Mouse (Mus musculus): ENCODE data around the gene Mdm1. TPM values are rescaled to one million over a fixed set of nuclear protein-coding genes. Genes with fewer than 3 reads are reported as not detected.
"Not testable (repeated sequence)": the region's sequence is repeated elsewhere in the genome, so short reads cannot be mapped to it uniquely, and the experiment has no call there.

The Mdm1 gene
- polyA plus RNA-seq, 1 experiment from 2014 or later, result 56.7 TPM

DNA sequence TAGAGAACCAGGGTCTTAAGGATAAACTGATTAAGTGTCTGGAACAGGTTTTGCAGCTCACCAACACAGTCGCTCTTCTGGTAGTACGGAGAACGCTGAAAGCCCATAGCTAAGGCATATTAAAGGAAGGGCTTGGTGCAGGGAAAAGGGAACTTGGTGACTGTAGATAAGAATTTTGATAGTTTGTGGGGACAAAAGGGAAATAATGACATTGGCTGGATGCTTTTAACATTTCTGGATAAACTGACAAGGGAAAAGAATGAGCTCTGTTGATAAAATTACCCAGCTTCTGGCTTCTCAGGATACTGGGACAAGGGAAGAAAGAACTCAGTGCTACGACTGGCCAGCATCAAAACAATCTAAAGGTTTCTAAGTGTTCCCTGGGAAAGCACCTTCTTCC, 33.9 kb downstream of the Mdm1 start:
- H3K4me3 ChIP-seq; DNase-seq (ENCODE audit: low spot score); H3K27ac ChIP-seq (replicated peaks); H3K36me3 ChIP-seq (replicated peaks); H3K4me1 ChIP-seq; H3K27me3 ChIP-seq (replicated peaks; ENCODE audit: low read depth, poor library complexity, severe bottlenecking); H3K9me3 ChIP-seq: not testable (repeated sequence)
- 88% methylated on average over 4 of the region's 4 CpGs for WGBS

- no peak for DNase-seq (ENCODE audit: low spot score)
- H3K27ac ChIP-seq (replicated peaks), result no peak overlapping the region
- 88% methylated on average over 10 of the region's 10 CpGs for WGBS
- no peaks in the 10 kb centered on the region for H3K27me3 ChIP-seq (replicated peaks; ENCODE audit: low read depth, poor library complexity, severe bottlenecking)
- no peaks in the 10 kb centered on the region for H3K36me3 ChIP-seq (replicated peaks)
- H3K4me3 ChIP-seq, result no peak overlapping the region
- H3K4me1 ChIP-seq, result no peaks in the 10 kb centered on the region
- no peaks in the 10 kb centered on the region for H3K9me3 ChIP-seq
These were observed 37.1 kb downstream of the Mdm1 start for GRCm38 (mm10) chr10:118178735-118179151.

DNA sequence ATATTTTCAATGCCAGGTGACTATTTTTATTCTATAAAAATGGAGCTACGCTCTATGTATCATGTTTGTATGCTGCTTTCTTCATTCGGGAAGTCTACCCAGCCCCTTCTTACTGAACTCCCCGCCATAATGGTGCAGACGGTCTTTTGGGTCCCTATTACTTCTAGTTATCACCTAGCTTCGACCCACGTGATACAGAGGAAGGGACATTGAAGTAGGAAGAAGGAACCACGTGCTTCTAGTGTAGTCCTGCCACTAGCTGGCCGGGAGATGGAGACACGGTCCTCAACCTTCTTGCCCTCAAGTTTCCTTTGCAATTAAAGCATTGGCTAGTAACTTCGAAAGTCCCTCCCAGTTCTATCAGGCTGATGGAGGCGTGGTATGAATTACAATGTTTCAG, 37.7 kb downstream of the Mdm1 start:
- Histone ChIP-seq H3K27ac (replicated peaks) (no peak overlapping the region), H3K4me3 (no peak overlapping the region), H3K36me3 (replicated peaks) (no peaks in the 10 kb centered on the region), H3K4me1 (no peaks in the 10 kb centered on the region), H3K9me3 (no peaks in the 10 kb centered on the region), H3K27me3 (replicated peaks; ENCODE audit: low read depth, poor library complexity, severe bottlenecking) (no peaks in the 10 kb centered on the region)
- DNase-seq (ENCODE audit: low spot score), result no peak
- WGBS, result 90% methylated on average over 11 of the region's 11 CpGs

- not testable (repeated sequence) for H3K36me3 ChIP-seq (replicated peaks); DNase-seq (ENCODE audit: low spot score); H3K9me3 ChIP-seq; H3K27me3 ChIP-seq (replicated peaks; ENCODE audit: low read depth, poor library complexity, severe bottlenecking); H3K4me3 ChIP-seq; H3K4me1 ChIP-seq; H3K27ac ChIP-seq (replicated peaks)
- 31% methylated on average over 3 of the region's 3 CpGs for WGBS
These were observed 53.5 kb downstream of the Mdm1 start for GRCm38 (mm10) chr10:118195150-118195549.

DNA sequence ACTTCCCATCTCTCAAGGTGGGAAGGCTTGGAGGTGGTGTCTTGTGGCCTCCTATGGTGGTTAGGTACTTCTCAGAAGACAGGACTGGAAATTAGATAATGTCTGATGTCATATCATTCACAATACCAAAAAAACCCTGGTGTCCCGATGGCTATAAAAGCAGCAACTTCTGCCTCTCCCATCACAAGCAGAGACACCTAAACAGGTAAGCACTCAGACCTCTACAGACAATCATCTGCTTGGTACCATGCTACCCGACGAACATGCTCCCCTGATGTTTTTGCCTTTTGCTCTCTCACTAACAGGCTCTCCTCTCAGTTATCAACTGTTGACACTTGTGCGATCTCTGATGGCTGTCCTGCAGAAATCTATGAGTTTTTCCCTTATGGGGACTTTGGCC, 63.0 kb downstream of the Mdm1 start, which contains the start of gene Il22:
Gene Il22, plus strand, starts transcription at position 301 of the 400 bp plus-strand sequence.
- Histone ChIP-seq H3K27me3 (replicated peaks; ENCODE audit: low read depth, poor library complexity, severe bottlenecking) (no peaks in the 10 kb centered on the region), H3K4me1 (no peaks in the 10 kb centered on the region), H3K27ac (replicated peaks) (no peak within 1 kb of the TSS), H3K36me3 (replicated peaks) (no peaks in the 10 kb centered on the region), H3K9me3 (no peaks in the 10 kb centered on the region), H3K4me3 (no peak within 1 kb of the TSS)
- 91% methylated on average over 4 of the region's 4 CpGs for WGBS
- DNase-seq (ENCODE audit: low spot score), result no peak

DNA sequence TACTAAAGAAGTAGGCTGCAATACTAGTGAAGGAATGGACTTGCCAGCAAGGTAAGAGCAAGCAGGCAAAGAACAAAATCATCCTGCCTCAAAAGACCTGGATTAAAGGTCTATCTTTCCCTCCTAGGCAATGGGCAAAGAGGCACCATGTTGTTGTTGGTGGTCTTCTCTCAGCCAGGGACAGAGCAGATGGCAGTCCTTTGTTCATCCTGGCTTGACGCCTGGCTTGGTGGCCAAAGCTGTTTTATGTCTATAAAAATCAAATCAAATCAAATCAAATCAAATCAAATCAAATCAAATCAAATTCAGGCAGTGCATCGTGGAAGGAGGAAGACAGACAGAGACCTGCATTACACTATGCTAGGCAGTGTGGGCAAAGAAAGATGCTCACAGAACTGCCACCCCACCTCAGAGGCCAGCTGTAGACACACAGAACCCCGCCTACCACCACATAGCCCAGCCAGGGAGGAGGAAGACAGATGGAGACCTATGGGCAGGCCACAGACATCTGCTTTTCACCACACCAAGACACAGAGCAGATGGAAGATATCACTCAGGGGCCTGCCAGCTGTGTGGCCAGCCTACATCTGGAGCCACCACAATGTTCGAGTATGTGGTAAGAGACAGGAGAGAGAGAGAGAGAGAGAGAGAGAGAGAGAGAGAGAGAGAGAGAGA, 74.2 kb downstream of the Mdm1 start:
- WGBS, result 80% methylated on average over 3 of the region's 4 CpGs
- not testable (repeated sequence) for H3K36me3 ChIP-seq (replicated peaks)

More for the DNA sequence above, 74.2 kb downstream of the Mdm1 start:
- H3K4me3 ChIP-seq; H3K27ac ChIP-seq (replicated peaks); DNase-seq (ENCODE audit: low spot score); H3K27me3 ChIP-seq (replicated peaks; ENCODE audit: low read depth, poor library complexity, severe bottlenecking); H3K9me3 ChIP-seq; H3K4me1 ChIP-seq: not testable (repeated sequence)

Other genes starting within 250 kb of the Mdm1 start
- not detected in 2 replicates for gene Il22, start 63.1 kb downstream of the Mdm1 start, polyA plus RNA-seq (2016; fragmentation: Nextera tagmentation; extraction: Ambion mirVana)
- not detected in 2 replicates for gene Gm32717, start 99.0 kb downstream of the Mdm1 start, polyA plus RNA-seq (2016; fragmentation: Nextera tagmentation; extraction: Ambion mirVana)
- not detected in 2 replicates for gene Gm32802, start 116.9 kb downstream of the Mdm1 start, polyA plus RNA-seq (2016; fragmentation: Nextera tagmentation; extraction: Ambion mirVana)
- gene Iltifb, start 153.2 kb downstream of the Mdm1 start, polyA plus RNA-seq (2016; fragmentation: Nextera tagmentation; extraction: Ambion mirVana), result not detected in 2 replicates
- gene Gm9040, start 185.2 kb downstream of the Mdm1 start, polyA plus RNA-seq (2016; fragmentation: Nextera tagmentation; extraction: Ambion mirVana), result not detected in 2 replicates
- gene Gm9044, start 190.6 kb downstream of the Mdm1 start, polyA plus RNA-seq (2016; fragmentation: Nextera tagmentation; extraction: Ambion mirVana), result not detected in 2 replicates
- gene Gm9045, start 196.0 kb downstream of the Mdm1 start, polyA plus RNA-seq (2016; fragmentation: Nextera tagmentation; extraction: Ambion mirVana), result 0.13 TPM in 1 of 2 replicates, not detected in the other
- gene Gm9046, start 201.4 kb downstream of the Mdm1 start, polyA plus RNA-seq (2016; fragmentation: Nextera tagmentation; extraction: Ambion mirVana), result not detected in 2 replicates
- gene Gm9048, start 206.9 kb downstream of the Mdm1 start, polyA plus RNA-seq (2016; fragmentation: Nextera tagmentation; extraction: Ambion mirVana), result not detected in 2 replicates
- gene Gm9049, start 212.3 kb downstream of the Mdm1 start, polyA plus RNA-seq (2016; fragmentation: Nextera tagmentation; extraction: Ambion mirVana), result 0.13 TPM in 1 of 2 replicates, not detected in the other